Mouse (Mus musculus) ES-Bruce4 (cell line): ENCODE measurements at regions not wholly inside any gene's neighbourhood (a gene's known extent, or its start where the extent isn't known, plus 50 kb on each side); places are given as distances from the start of the nearest gene placed in this dataset.
A peak's percentile ranks its signal among the peaks of the same experiment; 100 is the strongest.

Source experiments
- CTCF ChIP-seq: IDR thresholded peaks from one replicate; pipeline ENCODE4 v1.8.1; 2011; ENCODE audit warnings: low read depth, low read length
- EP300 ChIP-seq: IDR thresholded peaks from 2 replicates; pipeline ENCODE4 v1.6.1; 2011; ENCODE audit warnings: low read depth, low read length; ENCODE audit not compliant: insufficient read depth

DNA sequence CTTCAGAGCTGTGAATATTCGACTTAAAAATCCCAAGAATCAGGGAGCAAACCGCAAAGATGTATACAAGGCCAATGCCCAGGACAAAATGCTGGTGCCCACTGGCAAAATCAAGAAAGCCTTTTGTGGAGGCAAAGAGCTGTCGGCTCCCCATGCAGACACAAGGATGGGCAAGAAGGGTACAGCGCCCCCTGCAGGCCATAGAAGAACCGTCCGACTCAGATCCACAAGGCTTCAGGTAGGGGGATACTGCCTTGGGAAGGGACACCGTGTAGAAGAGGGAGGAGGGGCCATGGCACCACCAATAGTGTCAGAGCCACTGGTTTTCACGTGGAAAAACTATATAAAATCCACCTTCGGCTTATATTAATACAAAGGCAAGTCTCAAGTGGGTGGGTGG lies 379.8 kb downstream of the Fam19a5 start:
- TF ChIP-seq CTCF (peak; percentile 58), EP300 (no peak)
